Mouse (Mus musculus): Measurements from ENCODE around the gene Mpped2. TPM values are rescaled to one million over a fixed set of nuclear protein-coding genes. Genes with fewer than 3 reads are reported as not detected.

The Mpped2 gene
- polyA plus RNA-seq, 1 experiment from 2014 or later = 1.3 TPM

GRCm38 (mm10) chr2:106683832-106684231 is 9.2 kb upstream of the Mpped2 start:
- no peaks in the 10 kb centered on the region for H3K36me3 ChIP-seq (replicated peaks; ENCODE audit: insufficient read depth, low read length)

GRCm38 (mm10) chr2:106691753-106692363 is 1.2 kb upstream of the Mpped2 start:
- TF ChIP-seq EP300 (IDR thresholded peaks at IDR 0.05; ENCODE audit: low read depth) (no peak), CTCF (IDR thresholded peaks at IDR 0.05; ENCODE audit: low read depth) (no peak)
- Histone ChIP-seq H3K36me3 (replicated peaks; ENCODE audit: insufficient read depth, low read length) (no peaks in the 10 kb centered on the region), H3K4me3 (ENCODE audit: low read depth, low read length) (no peak overlapping the region), H3K27ac (ENCODE audit: low read depth) (no peak overlapping the region), H3K9ac (replicated peaks) (no peak overlapping the region), H3K4me1 (ENCODE audit: insufficient read depth) (no peaks in the 10 kb centered on the region), H3K27me3 (ENCODE audit: insufficient read depth, low read length) (peaks cover 45% of the 10 kb centered on the region), H3K4me2 (ENCODE audit: low read depth, low read length) (no peak overlapping the region), H3K9me3 (ENCODE audit: low read length) (no peaks in the 10 kb centered on the region)
- 25% methylated on average over 6 of the region's 6 CpGs for WGBS (ENCODE audit: insufficient replicate concordance)
- ATAC-seq (no peak), DNase-seq (no peak)

More at GRCm38 (mm10) chr2:106683832-106684231, 9.2 kb upstream of the Mpped2 start:
- H3K9ac ChIP-seq (replicated peaks) = no peak overlapping the region
- no peak for ATAC-seq
- WGBS (ENCODE audit: insufficient replicate concordance) = 70% methylated on average over 4 of the region's 4 CpGs
- no peaks in the 10 kb centered on the region for H3K27me3 ChIP-seq (ENCODE audit: insufficient read depth, low read length)
- H3K4me3 ChIP-seq (ENCODE audit: low read depth, low read length) = no peak overlapping the region
- H3K4me1 ChIP-seq (ENCODE audit: insufficient read depth) = no peaks in the 10 kb centered on the region
- H3K27ac ChIP-seq (ENCODE audit: low read depth) = no peak overlapping the region
- no peak for TF ChIP-seq CTCF (IDR thresholded peaks at IDR 0.05; ENCODE audit: low read depth)
- no peak for TF ChIP-seq EP300 (IDR thresholded peaks at IDR 0.05; ENCODE audit: low read depth)
- no peak overlapping the region for H3K4me2 ChIP-seq (ENCODE audit: low read depth, low read length)
- no peak for DNase-seq
- H3K9me3 ChIP-seq (ENCODE audit: low read length) = no peaks in the 10 kb centered on the region

GRCm38 (mm10) chr2:106692405-106692782 is 675 bp upstream of the Mpped2 start:
- H3K4me3 ChIP-seq (ENCODE audit: low read depth, low read length) = no peak overlapping the region

GRCm38 (mm10) chr2:106693702-106694566 is 865 bp downstream of the Mpped2 start:
- no peaks in the 10 kb centered on the region for H3K36me3 ChIP-seq (replicated peaks; ENCODE audit: insufficient read depth, low read length)
- peak overlapping the region; percentile 46 for H3K9ac ChIP-seq (replicated peaks)
- H3K27ac ChIP-seq (ENCODE audit: low read depth) = no peak overlapping the region
- DNase-seq (peak; percentile 52), ATAC-seq (peak; percentile 76)
- no peaks in the 10 kb centered on the region for H3K4me1 ChIP-seq (ENCODE audit: insufficient read depth)
- WGBS (ENCODE audit: insufficient replicate concordance) = under 1% methylated on average over 72 of the region's 91 CpGs
- no peaks in the 10 kb centered on the region for H3K9me3 ChIP-seq (ENCODE audit: low read length)
- peak overlapping the region; percentile 98 for H3K4me2 ChIP-seq (ENCODE audit: low read depth, low read length)
- H3K27me3 ChIP-seq (ENCODE audit: insufficient read depth, low read length) = peaks cover 47% of the 10 kb centered on the region
- H3K4me3 ChIP-seq (ENCODE audit: low read depth, low read length) = peak overlapping the region; percentile 68
- TF ChIP-seq CTCF (IDR thresholded peaks at IDR 0.05; ENCODE audit: low read depth) (no peak), EP300 (IDR thresholded peaks at IDR 0.05; ENCODE audit: low read depth) (no peak)

More at GRCm38 (mm10) chr2:106692405-106692782, 675 bp upstream of the Mpped2 start:
- Histone ChIP-seq H3K9me3 (ENCODE audit: low read length) (no peaks in the 10 kb centered on the region), H3K4me1 (ENCODE audit: insufficient read depth) (no peaks in the 10 kb centered on the region), H3K27me3 (ENCODE audit: insufficient read depth, low read length) (peaks cover 47% of the 10 kb centered on the region), H3K9ac (replicated peaks) (no peak overlapping the region), H3K27ac (ENCODE audit: low read depth) (no peak overlapping the region), H3K36me3 (replicated peaks; ENCODE audit: insufficient read depth, low read length) (no peaks in the 10 kb centered on the region), H3K4me2 (ENCODE audit: low read depth, low read length) (peak overlapping the region; percentile 98)
- no peak for ATAC-seq
- 10% methylated on average over 14 of the region's 14 CpGs for WGBS (ENCODE audit: insufficient replicate concordance)
- DNase-seq = no peak
- TF ChIP-seq EP300 (IDR thresholded peaks at IDR 0.05; ENCODE audit: low read depth) = no peak
- TF ChIP-seq CTCF (IDR thresholded peaks at IDR 0.05; ENCODE audit: low read depth) = no peak

- H3K9ac ChIP-seq (replicated peaks) = peak overlapping the region; percentile 46; the same call in 1 of the 2 replicates
Measured at GRCm38 (mm10) chr2:106694567-106694885, 1.5 kb downstream of the Mpped2 start.

More at GRCm38 (mm10) chr2:106694567-106694885, 1.5 kb downstream of the Mpped2 start:
- TF ChIP-seq CTCF (IDR thresholded peaks at IDR 0.05; ENCODE audit: low read depth) = no peak
- TF ChIP-seq EP300 (IDR thresholded peaks at IDR 0.05; ENCODE audit: low read depth) = no peak
- no peak for DNase-seq
- Histone ChIP-seq H3K9me3 (ENCODE audit: low read length) (no peaks in the 10 kb centered on the region), H3K4me2 (ENCODE audit: low read depth, low read length) (peak overlapping the region; percentile 98), H3K4me1 (ENCODE audit: insufficient read depth) (no peaks in the 10 kb centered on the region), H3K27me3 (ENCODE audit: insufficient read depth, low read length) (peaks cover 47% of the 10 kb centered on the region), H3K27ac (ENCODE audit: low read depth) (no peak overlapping the region), H3K4me3 (ENCODE audit: low read depth, low read length) (peak overlapping the region; percentile 68), H3K36me3 (replicated peaks; ENCODE audit: insufficient read depth, low read length) (no peaks in the 10 kb centered on the region)
- ATAC-seq = no peak
- 0% methylated on average over 10 of the region's 10 CpGs for WGBS (ENCODE audit: insufficient replicate concordance)

Data from liver, postnatal 0 days (tissue).